Mouse (Mus musculus) limb, embryonic 10.5 days (tissue): ENCODE results near the gene Xylt1. TPM values are rescaled to one million over a fixed set of nuclear protein-coding genes. Genes with fewer than 3 reads are reported as not detected.

ENCODE experiments used
- DNase-seq: peaks from one replicate; pipeline ENCODE4 v3.0.0-alpha.2; 2017; ENCODE audit warnings: low spot score
- H3K27ac ChIP-seq: fragments of 300-500 bp; sonication (generic); 2 replicates; pipeline ENCODE4 v1.5.1; 2016; ENCODE audit warnings: mild to moderate bottlenecking
- H3K27me3 ChIP-seq: fragments of 300-500 bp; sonication (generic); 2 replicates; pipeline ENCODE4 v1.6.1; 2016; ENCODE audit warnings: low read depth, mild to moderate bottlenecking; ENCODE audit not compliant: poor library complexity, severe bottlenecking
- H3K36me3 ChIP-seq: fragments of 300-500 bp; sonication (generic); 2 replicates; pipeline ENCODE4 v1.6.1; 2016; ENCODE audit warnings: mild to moderate bottlenecking, moderate library complexity
- H3K4me1 ChIP-seq: fragments of 300-500 bp; sonication (generic); 2 replicates; pipeline ENCODE4 v1.6.1; 2016
- H3K4me3 ChIP-seq: fragments of 300-500 bp; sonication (generic); 2 replicates; pipeline ENCODE4 v1.5.1; 2016; ENCODE audit warnings: mild to moderate bottlenecking, moderate library complexity
- H3K9me3 ChIP-seq: fragments of 300-500 bp; sonication (generic); replicated peaks from 2 replicates; pipeline ENCODE4 v1.6.1; 2016; ENCODE audit warnings: mild to moderate bottlenecking
- WGBS: fragments of 180-500 bp; shearing (Covaris S2); methylation state at CpG from one replicate; pipeline ENCODE4 v1.1.7; 2016; 5-methylcytosine and 5-hydroxymethylcytosine counted together
- polyA plus RNA-seq: library from polyadenylated mRNA; unstranded; fragments of >200 nt; fragmentation: Nextera tagmentation; extraction: Ambion mirVana; gene quantifications from 2 replicates; pipeline ENCODE4 v1.2.1, GENCODE M21; 2016

Gene Xylt1
- polyA plus RNA-seq, 1 experiment from 2014 or later = 0.91 TPM

- Histone ChIP-seq H3K4me3 (no peak overlapping the region), H3K4me1 (no peaks in the 10 kb centered on the region), H3K9me3 (no peaks in the 10 kb centered on the region), H3K36me3 (no peaks in the 10 kb centered on the region), H3K27ac (no peak overlapping the region), H3K27me3 (no peaks in the 10 kb centered on the region)
- WGBS = 49% methylated on average over 4 of the region's 4 CpGs
- DNase-seq = no peak
Observed at GRCm38 (mm10) chr7:117575417-117575816, 194.6 kb downstream of the Xylt1 start.

- Histone ChIP-seq H3K27me3 (no peaks in the 10 kb centered on the region), H3K36me3 (no peaks in the 10 kb centered on the region), H3K4me1 (no peaks in the 10 kb centered on the region), H3K27ac (no peak overlapping the region), H3K9me3 (no peaks in the 10 kb centered on the region), H3K4me3 (no peak overlapping the region)
- no peak for DNase-seq
- WGBS = 88% methylated on average over 6 of the region's 6 CpGs
Observed at GRCm38 (mm10) chr7:117577035-117577434, 196.3 kb downstream of the Xylt1 start.

- no peak overlapping the region for H3K4me3 ChIP-seq
Observed at GRCm38 (mm10) chr7:117585164-117585563, 204.4 kb downstream of the Xylt1 start.

GRCm38 (mm10) chr7:117586811-117587210, 206.0 kb downstream of the Xylt1 start:
- H3K36me3 ChIP-seq = no peaks in the 10 kb centered on the region
- no peaks in the 10 kb centered on the region for H3K9me3 ChIP-seq
- H3K4me3 ChIP-seq = no peak overlapping the region
- no peaks in the 10 kb centered on the region for H3K4me1 ChIP-seq
- no peaks in the 10 kb centered on the region for H3K27me3 ChIP-seq
- H3K27ac ChIP-seq = no peak overlapping the region
- no peak for DNase-seq

More at GRCm38 (mm10) chr7:117585164-117585563, 204.4 kb downstream of the Xylt1 start:
- Histone ChIP-seq H3K27me3 (no peaks in the 10 kb centered on the region), H3K9me3 (no peaks in the 10 kb centered on the region), H3K4me1 (no peaks in the 10 kb centered on the region), H3K27ac (no peak overlapping the region), H3K36me3 (no peaks in the 10 kb centered on the region)
- no peak for DNase-seq
- 86% methylated on average over 5 of the region's 5 CpGs for WGBS

- no peak overlapping the region for H3K27ac ChIP-seq
- DNase-seq = no peak
- H3K4me1 ChIP-seq = no peaks in the 10 kb centered on the region
- H3K36me3 ChIP-seq = no peaks in the 10 kb centered on the region
- no peaks in the 10 kb centered on the region for H3K27me3 ChIP-seq
- 90% methylated on average over 6 of the region's 6 CpGs for WGBS
- H3K9me3 ChIP-seq = no peaks in the 10 kb centered on the region
- H3K4me3 ChIP-seq = no peak overlapping the region
Observed at GRCm38 (mm10) chr7:117587234-117587929, 206.6 kb downstream of the Xylt1 start.

GRCm38 (mm10) chr7:117588426-117588825, 207.6 kb downstream of the Xylt1 start:
- Histone ChIP-seq H3K27ac (no peak overlapping the region), H3K4me3 (no peak overlapping the region), H3K4me1 (no peaks in the 10 kb centered on the region), H3K9me3 (no peaks in the 10 kb centered on the region), H3K27me3 (no peaks in the 10 kb centered on the region), H3K36me3 (no peaks in the 10 kb centered on the region)
- WGBS = 87% methylated on average over 1 of the region's 1 CpGs
- DNase-seq = no peak

GRCm38 (mm10) chr7:117589359-117589758, 208.6 kb downstream of the Xylt1 start:
- WGBS = 73% methylated on average over 2 of the region's 2 CpGs
- no peak for DNase-seq
- Histone ChIP-seq H3K27me3 (no peaks in the 10 kb centered on the region), H3K9me3 (no peaks in the 10 kb centered on the region), H3K4me1 (no peaks in the 10 kb centered on the region), H3K4me3 (no peak overlapping the region), H3K36me3 (no peaks in the 10 kb centered on the region), H3K27ac (no peak overlapping the region)

GRCm38 (mm10) chr7:117589820-117590219, 209.0 kb downstream of the Xylt1 start:
- DNase-seq = no peak
- Histone ChIP-seq H3K4me3 (no peak overlapping the region), H3K9me3 (no peaks in the 10 kb centered on the region), H3K4me1 (no peaks in the 10 kb centered on the region), H3K27ac (no peak overlapping the region), H3K36me3 (no peaks in the 10 kb centered on the region), H3K27me3 (no peaks in the 10 kb centered on the region)
- WGBS = 88% methylated on average over 4 of the region's 4 CpGs

- Histone ChIP-seq H3K27me3 (no peaks in the 10 kb centered on the region), H3K36me3 (no peaks in the 10 kb centered on the region), H3K27ac (no peak overlapping the region), H3K9me3 (no peaks in the 10 kb centered on the region), H3K4me3 (no peak overlapping the region), H3K4me1 (no peaks in the 10 kb centered on the region)
- 86% methylated on average over 2 of the region's 2 CpGs for WGBS
- no peak for DNase-seq
Observed at GRCm38 (mm10) chr7:117594191-117594590, 213.4 kb downstream of the Xylt1 start.

- Histone ChIP-seq H3K36me3 (no peaks in the 10 kb centered on the region), H3K27ac (no peak overlapping the region), H3K27me3 (no peaks in the 10 kb centered on the region), H3K4me3 (no peak overlapping the region), H3K9me3 (no peaks in the 10 kb centered on the region), H3K4me1 (no peaks in the 10 kb centered on the region)
- no peak for DNase-seq
- WGBS = 80% methylated on average over 12 of the region's 12 CpGs
Observed at GRCm38 (mm10) chr7:117595029-117595695, 214.4 kb downstream of the Xylt1 start.

- H3K4me1 ChIP-seq = no peaks in the 10 kb centered on the region
- no peaks in the 10 kb centered on the region for H3K27me3 ChIP-seq
- 53% methylated on average over 7 of the region's 7 CpGs for WGBS
- no peak for DNase-seq
- H3K36me3 ChIP-seq = no peaks in the 10 kb centered on the region
- H3K27ac ChIP-seq = no peak overlapping the region
- H3K4me3 ChIP-seq = no peak overlapping the region
- no peaks in the 10 kb centered on the region for H3K9me3 ChIP-seq
Observed at GRCm38 (mm10) chr7:117600443-117600842, 219.7 kb downstream of the Xylt1 start.

- H3K4me3 ChIP-seq = no peak overlapping the region
- no peaks in the 10 kb centered on the region for H3K36me3 ChIP-seq
- DNase-seq = no peak
- H3K27ac ChIP-seq = no peak overlapping the region
- no peaks in the 10 kb centered on the region for H3K27me3 ChIP-seq
- no peaks in the 10 kb centered on the region for H3K9me3 ChIP-seq
- no peaks in the 10 kb centered on the region for H3K4me1 ChIP-seq
- WGBS = 78% methylated on average over 6 of the region's 6 CpGs
Observed at GRCm38 (mm10) chr7:117610439-117610838, 229.7 kb downstream of the Xylt1 start.

- H3K27me3 ChIP-seq = no peaks in the 10 kb centered on the region
- H3K4me3 ChIP-seq = no peak overlapping the region
- H3K27ac ChIP-seq = no peak overlapping the region
- WGBS = 84% methylated on average over 11 of the region's 11 CpGs
- H3K36me3 ChIP-seq = no peaks in the 10 kb centered on the region
- DNase-seq = no peak
- no peaks in the 10 kb centered on the region for H3K4me1 ChIP-seq
- H3K9me3 ChIP-seq = no peaks in the 10 kb centered on the region
Observed at GRCm38 (mm10) chr7:117612788-117613473, 232.2 kb downstream of the Xylt1 start.
